Mouse (Mus musculus): ENCODE results near the gene Gimd1.

Gimd1 gene

DNA sequence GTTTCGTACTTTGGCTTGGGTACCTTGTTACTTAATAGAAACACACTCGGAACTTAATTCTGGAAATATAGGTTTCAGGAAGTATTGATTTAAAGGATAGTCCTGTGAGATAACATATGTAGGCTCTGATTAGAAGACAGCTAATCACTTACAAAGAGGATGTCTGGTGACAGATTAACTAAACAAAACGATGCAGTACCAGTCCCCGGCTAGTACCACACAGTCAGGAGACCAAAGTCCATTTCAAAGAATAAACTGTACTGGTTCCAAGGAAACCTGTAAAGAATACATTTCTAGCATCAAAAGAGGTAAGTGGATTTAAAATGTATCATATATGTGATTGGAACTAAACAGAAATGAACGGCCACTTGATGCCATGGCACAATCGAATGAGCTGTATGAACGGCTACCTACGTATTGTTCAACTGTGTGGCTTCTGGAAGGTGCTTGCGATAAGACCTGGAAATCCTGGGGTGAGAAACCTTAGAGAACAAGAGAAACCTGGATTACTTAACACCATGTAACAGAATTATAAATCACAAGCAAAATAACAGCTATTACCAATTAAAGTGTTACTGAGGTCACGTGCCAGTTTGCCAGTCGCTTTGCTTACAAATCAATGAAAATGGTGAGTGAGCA, at the start of gene Gimd1:
Gene Gimd1, plus strand, starts transcription at position 220 of the 639 bp plus-strand sequence.
- no peak for DNase-seq (ENCODE audit: low read depth)

- no peak for DNase-seq (ENCODE audit: low read depth)
Measured at GRCm38 (mm10) chr3:132581198-132581597, 48.4 kb upstream of the Gimd1 start.

GRCm38 (mm10) chr3:132582339-132582738, 47.3 kb upstream of the Gimd1 start:
- DNase-seq (ENCODE audit: low read depth): no peak

DNA sequence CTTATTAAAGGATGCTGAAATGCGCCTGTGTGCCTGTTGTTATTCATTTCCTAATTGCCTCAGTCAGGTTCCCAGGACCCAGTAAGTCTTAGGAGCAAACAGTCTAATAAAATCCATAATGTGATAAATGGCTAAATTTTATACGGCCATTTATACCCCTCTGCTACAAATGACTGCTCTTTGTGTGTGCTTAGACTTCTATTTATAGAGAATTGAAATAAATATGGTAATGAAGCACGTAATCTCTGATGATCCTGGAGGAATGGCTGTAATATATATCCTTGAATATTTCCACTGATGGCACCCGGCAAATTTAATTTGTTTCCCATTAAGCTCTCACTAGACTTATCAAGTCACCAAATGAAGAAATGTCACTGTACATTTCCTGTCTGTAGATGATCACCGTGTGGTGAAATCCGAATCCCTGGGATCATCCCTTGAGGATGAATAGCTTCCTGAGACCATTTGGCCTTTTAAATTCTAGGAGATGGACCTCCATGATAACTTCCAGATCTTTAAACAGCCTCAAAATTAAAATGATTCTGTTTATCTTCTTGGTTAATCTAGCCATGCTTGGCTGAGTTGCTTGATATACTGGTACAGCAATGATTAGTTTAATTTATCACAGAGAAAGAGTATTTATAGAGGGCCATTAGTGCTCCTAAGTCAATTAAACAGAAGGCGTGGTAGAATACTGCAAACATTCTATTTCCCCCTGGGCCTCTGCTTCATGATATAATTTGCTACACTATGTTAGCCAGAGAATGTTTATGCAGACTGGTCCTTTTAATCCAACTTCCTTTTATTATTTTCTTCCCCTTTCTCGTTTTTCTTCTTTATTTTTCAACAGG, 44.3 kb upstream of the Gimd1 start:
- DNase-seq (ENCODE audit: low read depth): no peak

- DNase-seq (ENCODE audit: low read depth): peak; percentile 4
Measured at GRCm38 (mm10) chr3:132588146-132588545, 41.5 kb upstream of the Gimd1 start.

GRCm38 (mm10) chr3:132590010-132590409, 39.6 kb upstream of the Gimd1 start:
- no peak for DNase-seq (ENCODE audit: low read depth)

DNA sequence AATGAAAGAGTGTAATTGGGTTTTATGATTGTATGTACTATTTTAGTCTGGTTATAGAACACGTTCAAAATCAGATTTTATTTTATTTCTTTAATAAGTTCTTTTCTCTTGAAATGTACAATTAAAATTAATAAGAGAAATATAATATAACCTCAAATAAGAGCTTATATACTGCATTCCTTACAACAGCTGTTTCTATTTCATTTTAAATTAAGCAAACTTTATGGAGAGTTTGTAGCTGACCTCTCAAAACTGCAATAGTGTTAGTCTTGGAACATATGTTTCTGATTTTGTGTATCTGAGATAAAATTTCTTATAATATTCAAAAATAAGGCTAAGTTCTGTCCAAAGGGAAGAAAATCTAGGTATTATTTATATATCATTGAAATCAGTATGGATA, 39.0 kb upstream of the Gimd1 start:
- no peak for DNase-seq (ENCODE audit: low read depth)

- no peak for DNase-seq (ENCODE audit: low read depth)
Measured at GRCm38 (mm10) chr3:132628741-132629140, 879 bp upstream of the Gimd1 start.

GRCm38 (mm10) chr3:132633261-132633660, 3.6 kb downstream of the Gimd1 start:
- no peak for DNase-seq (ENCODE audit: low read depth)

DNA sequence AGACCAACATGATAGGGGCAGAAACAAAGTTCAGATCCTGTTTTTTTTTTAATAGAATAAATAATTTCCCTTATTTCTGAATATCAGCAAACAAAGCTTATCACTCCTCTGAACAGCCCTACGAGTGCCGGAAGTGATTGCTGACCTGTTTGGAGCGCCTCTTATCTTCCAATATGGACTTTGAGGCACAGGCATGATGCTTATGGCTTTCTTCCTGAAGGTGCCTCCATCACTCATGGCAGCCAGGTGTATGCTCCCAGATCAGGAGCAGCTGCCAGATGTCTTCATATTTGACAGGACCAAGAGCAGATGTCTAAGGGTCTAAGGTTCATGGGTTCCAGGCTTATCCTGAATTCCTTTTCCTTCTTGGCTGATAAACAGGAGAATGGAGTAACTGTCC, 7.5 kb downstream of the Gimd1 start:
- no peak for DNase-seq (ENCODE audit: low read depth)

- no peak for DNase-seq (ENCODE audit: low read depth)
Measured at GRCm38 (mm10) chr3:132644071-132644470, 14.5 kb downstream of the Gimd1 start.

DNA sequence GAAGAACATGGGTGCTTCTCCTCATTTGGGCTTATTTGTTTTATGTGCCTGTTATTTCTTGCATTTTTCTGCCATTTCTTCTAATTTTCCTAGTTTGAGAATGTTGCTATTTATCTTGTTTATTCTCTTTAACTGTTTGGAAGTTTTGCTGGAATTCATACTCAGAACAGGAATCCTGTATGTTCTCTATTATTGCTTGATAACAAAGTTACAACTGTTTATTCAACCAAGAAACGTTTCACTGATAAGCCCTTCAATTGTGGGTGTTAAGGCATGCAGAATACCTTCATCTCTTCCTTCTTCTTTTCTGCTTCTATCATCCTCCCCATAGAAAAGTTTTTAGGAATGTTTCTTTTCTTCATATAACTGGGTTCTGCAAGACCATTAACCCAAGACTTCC, 17.2 kb downstream of the Gimd1 start:
- no peak for DNase-seq (ENCODE audit: low read depth)

GRCm38 (mm10) chr3:132649368-132649767, 19.7 kb downstream of the Gimd1 start:
- DNase-seq (ENCODE audit: low read depth): no peak

- DNase-seq (ENCODE audit: low read depth): no peak
Measured at GRCm38 (mm10) chr3:132650191-132650590, 20.6 kb downstream of the Gimd1 start.

DNA sequence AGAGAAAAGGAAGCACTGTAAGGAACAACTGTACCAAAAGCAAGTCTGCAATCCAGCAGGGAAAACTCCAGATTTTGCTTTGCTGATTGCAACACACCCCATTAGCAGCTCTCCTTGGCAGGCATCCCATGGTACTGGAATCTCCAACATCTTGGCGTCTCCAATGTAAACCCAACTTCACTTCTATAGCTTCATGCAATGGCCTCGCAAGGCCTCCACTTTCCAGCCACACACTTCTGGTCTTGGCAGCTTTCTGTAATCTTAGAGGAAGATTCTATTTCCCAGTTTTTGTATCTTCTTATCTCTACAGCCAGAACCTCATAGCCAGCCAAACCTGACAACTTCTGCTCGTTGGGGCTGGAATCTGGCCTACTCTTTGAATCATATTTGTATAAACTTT, 22.2 kb downstream of the Gimd1 start:
- no peak for DNase-seq (ENCODE audit: low read depth)

DNA sequence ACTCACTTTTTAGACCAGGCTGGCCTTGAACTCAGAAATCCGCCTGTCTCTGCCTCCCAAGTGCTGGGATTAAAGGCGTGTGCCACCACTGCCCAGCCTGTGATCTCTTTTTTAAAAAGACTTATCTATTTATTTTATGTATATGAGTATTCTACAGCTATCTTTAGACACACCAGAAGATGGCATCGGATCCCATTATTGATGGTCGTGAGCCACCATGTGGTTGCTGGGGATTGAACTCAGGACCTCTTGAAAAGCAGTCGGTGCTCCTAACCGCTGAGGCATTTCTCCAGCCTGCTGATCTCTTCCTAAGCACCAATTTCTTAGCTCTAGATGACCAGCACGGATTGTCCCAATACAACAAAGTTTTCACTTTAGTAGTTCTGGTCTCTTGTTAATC, 24.3 kb downstream of the Gimd1 start:
- no peak for DNase-seq (ENCODE audit: low read depth)

GRCm38 (mm10) chr3:132655955-132656354, 26.3 kb downstream of the Gimd1 start:
- no peak for DNase-seq (ENCODE audit: low read depth)

GRCm38 (mm10) chr3:132677494-132677893, 47.9 kb downstream of the Gimd1 start:
- DNase-seq (ENCODE audit: low read depth): no peak

GRCm38 (mm10) chr3:132683447-132684230, 54.0 kb downstream of the Gimd1 start, which contains the start of gene Tbck:
Gene Tbck (plus strand): TSS chr3:132684144.
- DNase-seq (ENCODE audit: low read depth): peak; percentile 93

- peak; percentile 46 for DNase-seq (ENCODE audit: low read depth)
Measured at GRCm38 (mm10) chr3:132684231-132684928, 54.8 kb downstream of the Gimd1 start, which contains the start of gene Aimp1. Gene Aimp1 (minus strand): TSS chr3:132684370.
